Mouse (Mus musculus): ENCODE measurements around the gene Jtb.

The Jtb gene

DNA sequence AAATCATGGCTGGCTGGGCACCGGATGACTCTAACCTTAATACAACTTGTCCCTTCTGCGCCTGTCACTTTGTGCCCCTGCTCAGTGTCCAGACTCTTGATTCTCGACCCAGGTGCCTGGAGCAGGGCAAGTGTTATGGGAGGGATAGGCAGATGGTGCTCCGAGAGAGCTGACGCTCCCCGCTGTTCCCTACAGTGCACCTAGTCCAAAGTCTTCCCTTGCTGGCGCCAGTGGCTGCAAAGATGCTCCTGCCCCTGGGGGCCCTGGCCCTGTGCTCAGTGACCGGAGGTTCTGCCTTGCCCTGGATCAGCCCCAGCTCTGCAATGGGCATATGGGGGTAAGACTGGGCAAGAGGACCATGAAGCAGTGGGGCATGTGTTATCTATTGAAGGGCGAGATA lies 46.4 kb downstream of the Jtb start:
- in situ Hi-C loops (cut with MboI; ENCODE audit: low pct_unique_long_range_greater_than_20kb in 1 of 2, low sequenced_read_pairs in 2 of 2, unreplicated experiment in 1 of 2) = no loop called here

DNA sequence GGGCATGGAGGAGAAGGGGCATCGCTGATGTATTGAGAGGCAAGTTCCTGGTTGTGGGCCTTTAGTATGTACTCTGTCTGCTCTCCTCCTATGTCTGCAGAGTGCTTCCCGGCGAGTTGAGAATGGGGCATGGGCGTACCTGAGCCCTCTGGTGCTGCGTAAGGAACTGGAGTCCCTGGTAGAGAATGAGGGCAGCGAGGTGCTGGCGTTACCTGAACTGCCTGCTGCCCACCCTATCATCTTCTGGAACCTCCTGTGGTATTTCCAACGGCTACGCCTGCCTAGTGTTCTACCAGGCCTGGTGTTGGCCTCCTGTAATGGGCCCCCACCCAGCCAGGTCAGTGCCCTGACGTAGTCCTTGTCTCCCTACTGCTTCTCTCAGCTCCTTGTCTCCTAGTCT lies 46.8 kb downstream of the Jtb start:
- in situ Hi-C loops (cut with MboI; ENCODE audit: low pct_unique_long_range_greater_than_20kb in 1 of 2, low sequenced_read_pairs in 2 of 2, unreplicated experiment in 1 of 2) = no loop called here

DNA sequence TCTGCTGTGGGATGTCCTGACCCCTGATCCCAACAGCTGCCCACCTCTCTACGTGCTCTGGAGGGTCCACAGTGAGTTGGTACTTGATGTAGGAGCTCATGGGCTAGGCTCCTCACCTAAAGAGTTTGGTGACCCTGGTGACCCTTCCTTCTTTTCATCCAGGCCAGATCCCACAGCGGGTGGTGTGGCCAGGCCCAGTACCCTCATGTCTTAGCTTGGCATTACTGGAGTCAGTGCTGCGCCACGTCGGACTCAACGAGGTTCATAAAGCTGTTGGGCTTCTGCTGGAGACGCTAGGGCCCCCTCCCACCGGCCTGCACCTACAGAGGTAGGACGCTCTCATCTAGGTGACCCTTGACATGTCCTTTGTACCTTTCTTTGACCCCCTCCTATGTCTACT lies 47.8 kb downstream of the Jtb start:
- in situ Hi-C loops (cut with MboI; ENCODE audit: low pct_unique_long_range_greater_than_20kb in 1 of 2, low sequenced_read_pairs in 2 of 2, unreplicated experiment in 1 of 2) = no loop called here

DNA sequence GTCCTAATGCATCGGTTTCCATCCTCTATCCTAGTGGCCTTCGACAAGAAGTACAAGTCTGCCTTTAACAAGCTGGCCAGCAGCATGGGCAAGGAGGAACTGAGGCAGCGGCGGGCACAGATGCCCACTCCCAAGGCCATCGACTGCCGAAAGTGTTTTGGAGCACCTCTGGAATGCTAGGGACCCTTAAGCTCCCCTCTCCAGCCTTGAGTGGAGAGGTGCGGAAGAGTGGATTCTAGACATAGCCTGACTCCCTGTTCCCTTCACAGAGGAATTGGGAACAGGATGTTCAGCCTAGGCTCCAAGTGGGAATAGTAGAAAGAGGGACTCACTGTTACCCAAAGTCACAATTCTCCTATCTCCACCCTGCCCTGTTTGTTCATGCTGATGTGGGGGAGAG lies 48.3 kb downstream of the Jtb start:
- in situ Hi-C loops (cut with MboI; ENCODE audit: low pct_unique_long_range_greater_than_20kb in 1 of 2, low sequenced_read_pairs in 2 of 2, unreplicated experiment in 1 of 2) = no loop called here

DNA sequence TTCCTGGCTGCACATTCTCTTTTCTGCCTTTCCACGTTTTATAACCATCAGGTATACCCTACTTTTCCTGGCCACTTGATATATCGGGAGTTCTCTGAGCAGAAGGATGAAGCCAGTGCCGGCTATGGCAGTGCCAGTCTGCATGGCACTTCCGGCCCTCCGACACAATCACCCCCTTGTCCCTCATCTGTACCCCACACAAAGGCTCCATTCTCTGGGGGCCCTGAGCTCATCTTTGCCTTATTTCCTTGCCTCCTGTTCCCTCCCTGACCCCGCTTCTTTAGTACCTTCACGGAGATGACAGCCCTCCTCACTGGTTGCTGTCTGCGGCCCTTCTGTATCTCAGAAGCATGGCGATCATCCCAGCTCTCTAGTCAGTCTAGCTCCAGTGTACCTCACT lies 49.3 kb downstream of the Jtb start:
- in situ Hi-C loops (cut with MboI; ENCODE audit: low pct_unique_long_range_greater_than_20kb in 1 of 2, low sequenced_read_pairs in 2 of 2, unreplicated experiment in 1 of 2) = no loop called here

DNA sequence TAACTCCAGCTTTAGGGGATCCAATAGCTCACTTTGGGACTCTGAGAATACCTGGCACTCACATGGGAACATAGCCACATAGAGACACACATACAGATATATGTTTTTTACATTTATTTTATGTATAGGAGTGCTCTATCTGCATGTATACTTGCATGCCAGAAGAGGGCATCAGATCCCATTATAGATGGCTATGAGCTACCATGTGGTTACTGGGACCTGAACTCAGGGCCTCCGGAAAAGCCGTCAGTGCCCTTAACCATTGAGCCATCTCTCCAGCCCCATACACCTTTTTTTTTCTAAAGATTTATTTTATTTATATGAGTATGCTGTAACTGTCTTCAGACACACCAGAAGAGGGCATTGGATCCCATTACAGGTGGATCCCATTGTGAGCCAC lies 52.8 kb downstream of the Jtb start:
- in situ Hi-C loops (cut with MboI; ENCODE audit: low pct_unique_long_range_greater_than_20kb in 1 of 2, low sequenced_read_pairs in 2 of 2, unreplicated experiment in 1 of 2) = no loop called here

All from mouse embryonic stem cell (cell line).